Mouse (Mus musculus): ENCODE results near the gene Borcs7.

GRCm38 (mm10) chr19:46727140-46727736 is 37.5 kb downstream of the Borcs7 start:
- TF ChIP-seq CTCF (IDR thresholded peaks at IDR 0.05; ENCODE audit: control insufficient read depth, insufficient read depth, insufficient replicate concordance, low read depth, low read length) (no peak), POLR2A (IDR thresholded peaks at IDR 0.05; ENCODE audit: control insufficient read depth, low read depth, low read length) (no peak)
